Mouse (Mus musculus): ENCODE results near the gene Alg11. TPM values are rescaled to one million over a fixed set of nuclear protein-coding genes. Genes with fewer than 3 reads are reported as not detected.

Alg11 gene
- total RNA-seq (2015; ENCODE audit: low replicate concordance) (6.9 and 7.1 TPM in 2 replicates), total RNA-seq (2017; ENCODE audit: low replicate concordance) (8.9 and 9.0 TPM in 2 replicates)

GRCm38 (mm10) chr8:22060446-22060889 lies at the start of gene Alg11:
Gene Alg11, plus strand, starts transcription at chr8:22060721.
- peak; percentile 94 for ATAC-seq (replicated peaks; ENCODE audit: low FRiP score, poor library complexity, severe bottlenecking)

GRCm38 (mm10) chr8:22013034-22013707 lies 47.4 kb upstream of the Alg11 start:
- ATAC-seq (replicated peaks; ENCODE audit: low FRiP score, poor library complexity, severe bottlenecking), result no peak

- no peak for ATAC-seq (replicated peaks; ENCODE audit: low FRiP score, poor library complexity, severe bottlenecking)
Observed at GRCm38 (mm10) chr8:22017731-22018130, 42.8 kb upstream of the Alg11 start.

DNA sequence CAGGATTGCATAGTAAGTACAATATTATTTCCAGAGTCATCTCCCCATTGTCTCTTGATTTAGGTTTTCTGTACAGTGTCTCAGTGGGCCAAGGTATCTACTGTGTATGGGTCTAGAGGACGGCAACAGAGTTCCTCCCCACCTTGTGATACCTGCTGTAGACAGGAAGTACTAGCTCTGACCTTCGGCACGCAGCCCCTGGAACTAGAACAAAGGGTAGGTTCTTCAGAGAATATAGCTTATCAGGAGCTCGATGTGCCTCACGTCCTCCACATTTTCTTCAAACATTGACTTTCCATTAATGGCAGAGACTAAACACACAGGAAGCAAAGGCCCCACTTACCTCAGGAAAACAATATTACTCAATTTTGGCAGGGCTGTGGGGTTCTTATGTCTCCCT lies 41.0 kb upstream of the Alg11 start:
- no peak for ATAC-seq (replicated peaks; ENCODE audit: low FRiP score, poor library complexity, severe bottlenecking)

DNA sequence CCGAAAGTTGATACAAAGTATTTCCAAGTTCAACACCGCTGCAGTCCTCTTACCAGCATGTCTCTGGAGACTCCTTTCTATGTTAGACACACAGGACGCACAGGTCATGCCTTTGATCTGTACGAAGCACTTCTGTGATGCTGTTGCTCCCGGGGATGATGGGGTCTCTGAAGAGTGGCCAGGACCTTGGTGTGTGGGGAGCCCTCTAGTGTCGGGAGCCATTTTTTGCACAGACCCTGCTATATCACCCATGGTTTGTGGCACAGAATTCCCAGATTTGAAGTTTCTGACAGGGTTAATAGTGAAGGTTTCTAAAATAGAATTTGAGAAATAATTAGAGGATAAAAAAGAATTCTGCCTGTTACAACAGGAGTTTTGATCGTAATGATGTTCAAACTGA lies 38.3 kb upstream of the Alg11 start:
- ATAC-seq (replicated peaks; ENCODE audit: low FRiP score, poor library complexity, severe bottlenecking), result no peak

- no peak for ATAC-seq (replicated peaks; ENCODE audit: low FRiP score, poor library complexity, severe bottlenecking)
Observed at GRCm38 (mm10) chr8:22025241-22025640, 35.3 kb upstream of the Alg11 start.

DNA sequence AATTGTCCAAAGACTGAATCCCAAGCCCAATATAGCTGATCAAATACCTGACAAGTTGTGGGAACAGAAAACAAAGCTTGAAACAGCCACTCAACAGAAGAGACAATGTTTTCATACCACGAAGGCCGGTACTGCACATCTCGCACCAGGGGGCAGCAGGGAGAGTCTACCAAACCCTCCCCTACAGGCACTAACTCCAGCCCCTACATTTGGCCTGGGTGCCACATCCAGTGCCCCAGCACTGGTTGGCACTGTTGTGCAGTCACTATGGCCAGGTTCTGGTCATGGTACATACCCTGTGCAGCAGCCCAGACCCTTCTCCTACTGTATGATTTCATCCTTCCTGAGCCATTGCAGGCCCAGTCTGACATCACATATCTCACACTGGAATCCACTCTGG lies 31.5 kb upstream of the Alg11 start:
- peak; percentile 56; the same call in 1 of the 2 replicates for ATAC-seq (replicated peaks; ENCODE audit: low FRiP score, poor library complexity, severe bottlenecking)

DNA sequence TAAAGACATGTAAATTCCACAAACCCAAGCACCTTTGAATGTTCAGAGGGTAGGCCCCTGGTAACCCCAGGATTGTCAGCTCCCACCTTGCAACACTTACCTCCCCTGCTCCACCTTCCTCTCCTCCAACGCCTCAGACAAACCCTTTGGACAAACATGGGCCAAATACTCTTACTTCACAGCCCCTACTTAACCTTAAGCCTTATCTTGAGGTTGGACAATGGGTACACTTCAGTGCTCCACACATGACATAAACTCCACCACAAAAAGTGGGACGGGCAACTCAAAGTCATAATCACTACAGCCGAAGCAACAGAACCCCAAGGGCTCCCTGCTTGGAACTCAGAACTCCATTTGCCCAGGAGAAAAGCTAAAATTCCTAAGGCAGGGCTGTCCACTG lies 29.5 kb upstream of the Alg11 start:
- no peak for ATAC-seq (replicated peaks; ENCODE audit: low FRiP score, poor library complexity, severe bottlenecking)

DNA sequence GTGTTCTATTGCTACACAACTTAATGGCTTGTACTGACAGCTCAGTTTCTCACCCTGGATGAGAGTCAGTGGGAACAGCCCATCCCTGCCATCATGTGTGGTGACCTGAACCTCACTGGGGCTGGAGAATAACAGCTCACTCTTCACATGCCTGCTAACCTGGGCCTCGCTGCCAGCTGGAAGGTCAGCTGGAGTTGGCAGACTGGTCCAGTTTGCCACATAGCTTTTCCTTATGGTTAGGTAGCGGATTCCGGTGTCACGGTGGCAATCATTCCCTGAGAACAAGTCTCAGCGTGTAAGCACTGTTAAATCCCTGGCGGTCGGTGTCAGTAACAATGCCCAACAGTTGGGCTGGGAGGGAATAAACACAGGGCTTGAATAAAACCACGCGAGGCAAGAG lies 24.4 kb upstream of the Alg11 start:
- ATAC-seq (replicated peaks; ENCODE audit: low FRiP score, poor library complexity, severe bottlenecking), result no peak

GRCm38 (mm10) chr8:22037022-22037421 lies 23.5 kb upstream of the Alg11 start:
- ATAC-seq (replicated peaks; ENCODE audit: low FRiP score, poor library complexity, severe bottlenecking), result no peak

DNA sequence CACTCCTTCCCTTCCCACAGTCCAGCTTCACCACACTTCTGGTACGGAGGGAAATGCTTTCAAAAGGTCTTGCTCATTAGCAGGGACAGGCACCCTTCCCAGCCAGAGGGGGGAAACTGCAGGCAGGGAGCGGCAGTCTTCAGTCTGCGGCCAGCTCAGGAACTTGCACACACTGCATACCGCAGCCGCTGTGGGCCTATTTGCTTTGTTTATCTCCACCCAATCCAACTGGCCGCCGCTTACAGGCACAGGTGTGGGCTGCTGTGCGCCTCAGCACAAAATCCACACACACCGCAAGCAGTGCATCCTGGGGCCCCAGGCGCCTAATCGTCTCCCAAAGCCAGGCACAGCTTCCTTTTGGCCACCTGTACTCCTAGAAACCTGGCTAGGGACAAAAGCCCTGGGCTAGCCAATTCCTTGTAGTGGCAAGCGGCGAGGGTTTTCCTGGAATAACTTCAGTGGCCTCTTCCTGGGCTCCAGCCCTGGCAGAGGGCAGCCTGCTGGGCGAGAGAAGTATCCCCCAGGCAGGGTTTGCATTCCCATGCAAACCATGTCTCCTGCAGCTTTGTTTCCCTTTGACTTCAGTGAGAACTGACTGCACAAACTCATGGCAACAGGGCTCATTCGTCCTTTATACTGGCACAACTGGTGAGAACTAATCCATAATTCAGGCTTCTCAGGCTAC lies 20.9 kb upstream of the Alg11 start:
- ATAC-seq (replicated peaks; ENCODE audit: low FRiP score, poor library complexity, severe bottlenecking), result no peak

GRCm38 (mm10) chr8:22040153-22040509 lies 20.4 kb upstream of the Alg11 start:
- ATAC-seq (replicated peaks; ENCODE audit: low FRiP score, poor library complexity, severe bottlenecking), result no peak

- no peak for ATAC-seq (replicated peaks; ENCODE audit: low FRiP score, poor library complexity, severe bottlenecking)
Observed at GRCm38 (mm10) chr8:22042515-22042914, 18.0 kb upstream of the Alg11 start.

DNA sequence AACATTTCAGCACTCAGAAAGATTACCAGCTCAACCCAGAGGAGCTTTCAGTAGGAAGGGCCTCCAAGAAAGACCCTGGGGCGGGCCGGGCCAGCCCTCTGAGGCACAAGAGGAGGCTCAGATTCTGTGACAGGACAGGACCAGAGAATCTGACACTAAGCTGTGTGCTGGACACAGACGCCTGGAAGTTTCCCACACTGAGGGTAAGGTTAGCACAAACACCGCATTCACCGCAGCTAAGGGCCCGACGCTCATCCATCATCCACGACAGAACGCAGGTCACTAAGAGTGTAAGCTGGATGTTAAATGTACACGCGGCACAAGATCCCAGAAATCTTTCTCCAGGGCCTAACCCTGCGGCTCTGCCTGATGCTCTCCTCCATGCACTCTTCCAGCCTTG lies 16.8 kb upstream of the Alg11 start:
- ATAC-seq (replicated peaks; ENCODE audit: low FRiP score, poor library complexity, severe bottlenecking), result no peak

DNA sequence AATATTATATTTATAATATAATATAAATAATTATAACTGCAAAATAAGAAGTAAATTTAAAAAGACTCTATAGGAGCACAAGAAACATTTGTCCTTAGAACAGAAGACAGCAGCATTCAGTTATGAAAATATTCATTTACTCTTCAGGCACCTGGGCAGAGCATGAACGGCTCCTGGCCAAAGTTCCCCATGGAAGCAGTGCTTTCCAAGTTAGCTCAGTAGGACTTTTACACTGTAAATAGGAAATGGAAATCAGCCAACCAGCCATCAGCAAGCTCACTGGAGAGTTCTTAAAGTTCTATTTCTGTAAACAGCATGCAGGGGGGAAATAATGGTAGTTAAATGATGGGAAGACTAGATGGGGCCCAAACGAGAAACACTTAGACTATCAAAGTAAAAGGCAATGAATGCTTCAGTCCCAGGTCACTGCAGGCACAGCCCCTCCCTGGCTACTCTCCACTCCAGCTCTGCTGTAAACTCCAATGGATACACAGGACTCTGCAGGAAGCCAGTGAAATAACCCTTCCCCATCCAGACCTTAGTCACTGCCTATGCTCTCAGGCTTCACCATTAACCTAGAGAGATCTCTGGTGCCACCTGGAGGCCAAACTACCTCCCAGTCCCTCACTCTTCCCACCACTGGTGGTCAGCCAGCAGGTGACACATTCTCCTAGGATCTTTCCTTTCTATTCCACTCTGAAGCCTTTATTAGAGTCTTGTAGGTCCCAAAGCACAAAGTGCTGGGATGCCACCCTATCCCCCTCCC lies 12.6 kb upstream of the Alg11 start:
- peak; percentile 96 for ATAC-seq (replicated peaks; ENCODE audit: low FRiP score, poor library complexity, severe bottlenecking)

GRCm38 (mm10) chr8:22054674-22055491 lies 5.6 kb upstream of the Alg11 start:
- ATAC-seq (replicated peaks; ENCODE audit: low FRiP score, poor library complexity, severe bottlenecking), result peak; percentile 86

DNA sequence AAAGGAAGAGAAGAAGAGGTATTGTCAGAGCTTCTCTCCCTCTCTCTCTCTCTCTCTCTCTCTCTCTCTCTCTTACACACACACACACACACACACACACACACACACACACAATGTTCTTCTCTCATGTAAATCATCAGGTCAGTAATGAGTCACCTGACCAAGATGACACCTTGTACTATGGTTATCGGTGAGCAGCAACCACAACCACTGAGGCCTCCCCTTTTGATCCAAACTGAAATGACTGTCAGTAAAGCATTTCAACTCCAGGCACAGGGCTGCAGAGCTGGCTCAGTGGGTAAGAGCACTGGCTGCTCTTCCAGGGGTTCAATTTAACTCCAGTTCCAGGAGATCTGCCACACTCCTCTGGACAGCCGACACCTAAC lies 5.0 kb upstream of the Alg11 start:
- ATAC-seq (replicated peaks; ENCODE audit: low FRiP score, poor library complexity, severe bottlenecking), result no peak

- no peak for ATAC-seq (replicated peaks; ENCODE audit: low FRiP score, poor library complexity, severe bottlenecking)
Observed at GRCm38 (mm10) chr8:22056850-22057249, 3.7 kb upstream of the Alg11 start.

DNA sequence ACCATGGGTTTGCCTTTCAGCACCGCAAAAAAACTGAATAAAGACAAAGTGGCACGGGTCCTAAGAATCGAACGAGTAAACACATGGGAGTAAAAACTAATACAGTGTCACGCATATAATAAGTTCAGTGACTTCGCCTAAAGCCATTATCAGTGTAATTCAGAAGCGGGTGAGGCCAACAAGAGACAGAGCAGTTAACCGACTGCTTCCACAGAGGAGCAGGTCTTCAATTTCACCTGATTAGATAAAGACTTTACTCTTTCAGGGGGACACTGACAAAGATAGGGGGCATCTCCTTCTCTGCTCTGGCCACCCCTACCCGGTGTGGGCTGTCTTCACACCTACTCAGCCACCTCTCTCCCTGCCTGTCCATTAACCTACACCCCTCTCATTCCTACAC lies 2.2 kb upstream of the Alg11 start:
- no peak for ATAC-seq (replicated peaks; ENCODE audit: low FRiP score, poor library complexity, severe bottlenecking)

DNA sequence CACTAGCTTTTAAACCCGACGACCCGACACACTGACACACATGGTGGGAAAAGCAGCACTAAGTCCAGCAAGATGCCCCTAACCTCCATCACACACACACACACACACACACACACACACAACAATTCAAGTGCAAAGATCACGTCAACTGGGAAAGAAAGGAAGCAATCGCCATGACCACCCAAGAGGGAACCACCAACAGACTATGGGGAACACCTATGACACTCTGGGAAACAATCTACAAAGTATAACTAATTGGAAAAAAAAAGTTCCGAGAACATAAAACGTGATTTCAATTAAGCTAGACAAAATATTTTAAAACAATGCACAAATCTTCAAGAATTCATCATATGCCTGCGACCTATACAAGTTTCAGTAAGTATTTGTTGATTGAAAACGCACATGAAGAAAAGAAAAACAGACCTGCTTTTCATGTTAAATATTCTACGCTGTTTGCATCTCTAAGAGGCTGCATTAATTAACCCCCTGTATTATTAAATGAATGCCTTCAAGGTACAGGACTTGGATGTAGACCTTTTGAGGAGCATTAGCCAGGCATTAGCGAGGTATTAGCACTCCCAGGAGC lies 1.3 kb upstream of the Alg11 start:
- ATAC-seq (replicated peaks; ENCODE audit: low FRiP score, poor library complexity, severe bottlenecking), result peak; percentile 5; the same call in 1 of the 2 replicates

All from erythroblast, adult 5-6 weeks (primary cell).